Mouse (Mus musculus): ENCODE results near the gene Kif3c.

Kif3c gene

DNA sequence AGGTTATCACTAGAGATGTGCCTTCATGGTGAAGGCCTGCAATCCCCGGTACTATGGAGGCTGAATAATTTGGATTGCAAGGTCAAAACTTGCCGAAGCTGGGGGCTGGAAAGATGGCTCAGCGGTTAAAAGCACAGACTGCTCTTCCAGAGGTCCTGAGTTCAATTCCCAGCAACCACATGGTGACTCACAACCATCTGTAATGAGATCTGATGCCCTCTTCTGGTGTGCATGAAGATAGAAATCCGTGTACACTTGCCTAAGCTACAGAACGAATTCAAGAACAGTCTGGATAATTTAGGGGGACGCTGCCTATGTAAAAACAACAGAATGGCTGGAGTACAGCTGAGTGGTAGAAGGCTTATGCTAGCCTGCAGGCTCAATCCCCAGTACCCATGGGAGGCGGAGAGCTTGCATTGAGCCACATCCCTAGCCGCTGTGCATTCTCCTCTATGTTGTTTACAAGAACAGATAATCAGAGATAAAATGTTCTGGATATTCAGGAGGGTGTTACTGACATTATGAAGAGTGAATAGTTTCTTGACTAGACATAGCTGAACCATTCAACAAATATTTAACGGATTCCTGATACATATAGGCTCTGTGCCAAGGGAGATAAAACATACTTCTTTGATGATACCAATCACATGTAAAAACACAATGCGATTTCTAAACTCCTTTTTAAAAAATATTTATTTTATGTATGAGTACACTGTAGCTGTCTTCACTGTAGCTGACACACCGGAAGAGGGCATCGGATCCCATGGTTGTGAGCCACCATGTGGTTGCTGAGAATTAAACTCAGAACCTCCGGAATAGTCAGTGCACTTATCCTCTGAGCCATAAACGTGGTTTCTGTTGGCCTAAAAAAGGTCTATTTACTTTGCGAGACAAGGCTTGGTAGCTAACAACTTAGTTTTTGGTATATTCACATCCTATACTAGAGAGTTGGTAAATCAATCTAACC lies 60.7 kb downstream of the Kif3c start:
- no peak for DNase-seq

DNA sequence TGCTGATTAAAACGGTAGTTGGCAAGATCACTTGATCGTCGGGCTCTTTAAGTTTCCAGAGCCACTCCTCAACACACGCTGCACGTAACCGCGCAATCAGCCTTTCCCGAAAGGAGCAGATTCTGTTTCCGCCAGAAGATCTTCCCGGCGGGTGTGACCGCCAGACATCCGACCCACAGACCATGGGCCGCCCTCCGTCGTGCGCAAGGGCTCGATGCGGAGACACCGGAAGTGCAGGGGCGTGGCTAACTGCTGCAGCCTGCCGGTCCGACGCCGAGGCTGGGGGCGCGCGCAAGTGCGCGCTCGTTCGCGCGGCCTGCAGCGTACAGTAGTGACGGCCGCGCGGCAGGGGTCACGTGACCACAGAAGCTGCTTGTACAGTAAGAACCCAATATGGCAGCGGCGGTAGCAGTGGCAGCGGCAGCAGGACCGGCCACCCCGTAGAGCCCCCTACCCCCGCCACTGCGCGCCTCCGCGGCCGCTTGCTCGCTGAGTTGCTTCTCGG lies 61.6 kb downstream of the Kif3c start, which contains the start of gene Asxl2:
Asxl2 (plus strand) TSS at position 328 of the 505 bp plus-strand sequence.
- peak; percentile 97 to 98 for DNase-seq

- DNase-seq, result peak; percentile 71 to 80
Measured at GRCm38 (mm10) chr12:3427067-3427889, 62.3 kb downstream of the Kif3c start.

DNA sequence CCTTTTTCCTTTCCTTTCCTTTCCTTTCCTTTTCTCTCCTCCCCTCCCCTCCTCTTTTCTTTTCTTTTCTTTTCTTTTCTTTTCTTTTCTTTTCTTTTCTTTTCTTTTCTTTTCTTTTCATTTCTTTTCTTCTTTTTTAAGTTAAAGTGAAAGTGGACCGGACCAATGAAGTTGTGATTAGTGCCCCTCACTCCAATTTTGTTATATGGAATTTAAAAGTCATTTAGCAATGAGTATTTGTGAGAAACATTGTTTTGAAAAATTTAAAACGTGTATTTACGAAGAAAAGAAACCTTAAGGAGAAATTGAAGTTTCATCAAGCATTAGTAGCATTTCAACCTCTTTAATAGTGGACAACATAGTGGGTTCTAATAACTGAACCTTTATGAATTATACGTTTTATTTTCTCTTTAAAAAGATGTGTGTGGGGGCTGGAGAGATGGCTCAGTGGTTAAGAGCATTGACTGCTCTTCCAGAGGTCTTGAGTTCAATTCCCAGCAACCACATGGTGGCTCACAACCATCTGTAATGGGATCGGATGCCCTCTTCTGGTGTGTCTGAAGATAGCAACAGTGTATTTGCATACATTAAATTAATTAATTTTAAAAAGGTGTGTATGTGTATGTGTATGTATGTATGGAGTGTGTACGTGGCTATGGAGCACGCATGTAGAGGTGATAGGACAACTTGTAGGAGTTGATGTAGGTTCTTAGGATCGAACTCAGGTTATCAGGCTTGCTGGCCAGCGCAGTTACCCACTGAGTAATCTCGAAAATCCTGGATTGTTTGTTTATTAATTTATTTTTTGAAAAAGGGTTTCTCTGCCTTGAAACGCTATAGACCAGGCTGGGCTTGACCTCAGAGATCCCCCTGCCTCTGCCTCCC lies 63.2 kb downstream of the Kif3c start:
- no peak for DNase-seq

- DNase-seq, result no peak
Measured at GRCm38 (mm10) chr12:3429681-3430442, 64.9 kb downstream of the Kif3c start.

DNA sequence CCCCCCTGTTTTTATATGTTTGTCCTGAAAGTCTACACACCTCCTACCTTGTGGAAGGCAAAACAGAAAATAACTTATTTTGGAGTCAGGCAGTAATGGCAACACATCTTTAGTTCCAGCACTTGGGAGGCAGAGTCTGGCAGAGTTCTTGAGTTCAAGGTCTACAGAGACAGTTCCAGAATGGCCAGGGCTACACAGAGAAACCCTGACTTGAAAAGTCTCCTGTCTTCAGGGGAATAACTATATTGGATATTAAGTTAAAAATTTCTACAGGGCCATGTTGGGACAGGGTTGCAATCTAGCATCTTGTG lies 65.5 kb downstream of the Kif3c start:
- no peak for DNase-seq

DNA sequence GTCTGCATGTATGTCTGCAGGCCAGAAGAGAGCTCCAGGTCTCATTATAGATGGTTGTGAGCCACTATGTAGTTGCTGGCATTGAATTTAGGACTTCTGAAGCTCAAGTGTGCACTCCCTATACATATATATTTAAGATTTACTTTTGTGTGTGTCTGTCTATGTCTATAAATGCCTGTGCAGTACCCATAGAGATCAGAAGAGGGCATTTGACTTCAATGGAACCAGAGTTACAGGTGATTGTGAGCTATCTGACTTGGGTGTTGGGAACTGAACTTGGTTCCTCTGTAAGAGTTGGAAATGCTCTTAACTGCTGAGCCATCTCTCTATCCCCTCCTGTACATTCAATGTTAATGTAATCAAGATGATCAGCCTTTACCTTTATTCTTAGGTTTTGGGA lies 66.1 kb downstream of the Kif3c start:
- DNase-seq, result no peak

DNA sequence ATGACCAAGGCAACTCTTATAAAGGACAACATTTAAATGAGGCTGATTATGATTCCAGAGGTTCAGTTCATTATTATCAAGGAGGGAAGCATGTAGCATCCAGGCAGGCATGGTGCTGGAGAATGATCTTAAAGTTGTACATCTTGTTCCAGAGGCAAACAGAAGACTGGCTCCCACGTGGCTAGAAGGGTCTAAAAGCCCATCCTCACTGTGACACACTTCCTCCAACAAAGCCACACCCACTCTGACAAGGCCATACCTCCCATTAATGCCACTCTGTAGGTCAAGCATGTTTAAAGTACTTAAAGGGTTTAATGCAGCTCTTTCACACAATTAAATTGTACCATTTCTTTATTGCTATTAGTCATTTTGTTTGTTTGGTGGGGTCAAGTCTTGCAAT lies 68.8 kb downstream of the Kif3c start:
- DNase-seq, result no peak

- DNase-seq, result no peak
Measured at GRCm38 (mm10) chr12:3436446-3436845, 71.5 kb downstream of the Kif3c start.

- DNase-seq, result no peak
Measured at GRCm38 (mm10) chr12:3437815-3438214, 72.9 kb downstream of the Kif3c start.

GRCm38 (mm10) chr12:3440916-3441315 lies 76.0 kb downstream of the Kif3c start:
- DNase-seq, result no peak

- DNase-seq, result no peak
Measured at GRCm38 (mm10) chr12:3441361-3441760, 76.4 kb downstream of the Kif3c start.

DNA sequence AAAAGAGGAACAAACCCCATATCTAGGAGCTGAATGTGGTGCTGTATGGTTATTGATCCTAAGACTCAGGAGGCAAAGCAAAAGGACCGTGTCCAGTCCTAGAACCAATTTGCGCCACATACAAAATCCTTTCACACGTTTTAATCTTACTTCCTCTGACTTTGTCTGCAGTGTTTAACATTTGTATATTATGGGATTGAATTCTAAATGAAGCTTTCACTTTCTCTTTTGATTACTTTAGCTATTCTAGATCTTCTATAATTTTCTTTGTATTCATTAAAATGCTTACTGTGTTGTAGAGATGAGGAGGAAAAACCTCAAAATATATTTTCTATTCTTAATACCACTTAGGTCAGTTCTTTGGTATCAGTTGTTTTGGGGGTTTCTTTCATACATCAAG lies 88.6 kb downstream of the Kif3c start:
- DNase-seq, result no peak
